Mouse (Mus musculus) limb, embryonic 15.5 days (tissue): ENCODE measurements around the gene Insr. TPM values are rescaled to one million over a fixed set of nuclear protein-coding genes. Genes with fewer than 3 reads are reported as not detected.

Experiments
- ATAC-seq: fragments of 200-750 bp; cut with Nextera tagmentation; 2 replicates; pipeline ENCODE4 v1.8.0; 2017; ENCODE audit warnings: low read depth, moderate TSS enrichment; ENCODE audit not compliant: insufficient number of reproducible peaks, low FRiP score, low TSS enrichment
- H3K27ac ChIP-seq: fragments of 300-500 bp; sonication (generic); 2 replicates; pipeline ENCODE4 v1.5.1; 2015; ENCODE audit warnings: moderate library complexity, mild to moderate bottlenecking, inconsistent platforms
- H3K27me3 ChIP-seq: fragments of 300-500 bp; sonication (generic); 2 replicates; pipeline ENCODE4 v1.6.1; 2015; ENCODE audit warnings: inconsistent platforms
- H3K36me3 ChIP-seq: fragments of 300-500 bp; sonication (generic); 2 replicates; pipeline ENCODE4 v1.6.1; 2015; ENCODE audit warnings: inconsistent platforms
- H3K4me1 ChIP-seq: fragments of 300-500 bp; sonication (generic); 2 replicates; pipeline ENCODE4 v1.6.1; 2015; ENCODE audit warnings: inconsistent platforms
- H3K4me2 ChIP-seq: fragments of 300-500 bp; sonication (generic); 2 replicates; pipeline ENCODE4 v1.6.1; 2015; ENCODE audit warnings: mild to moderate bottlenecking, inconsistent platforms
- H3K4me3 ChIP-seq: fragments of 300-500 bp; sonication (generic); 2 replicates; pipeline ENCODE4 v1.5.1; 2015; ENCODE audit warnings: mild to moderate bottlenecking, inconsistent platforms
- H3K9ac ChIP-seq: fragments of 300-500 bp; sonication (generic); 2 replicates; pipeline ENCODE4 v1.6.1; 2015; ENCODE audit warnings: inconsistent platforms
- H3K9me3 ChIP-seq: fragments of 300-500 bp; sonication (generic); 2 replicates; pipeline ENCODE4 v1.6.1; 2016; ENCODE audit warnings: inconsistent platforms
- WGBS: fragments of 180-500 bp; shearing (Covaris S2); methylation state at CpG from one replicate; pipeline ENCODE4 v1.1.7; 2015; 5-methylcytosine and 5-hydroxymethylcytosine counted together
- polyA plus RNA-seq: library from polyadenylated mRNA; unstranded; fragments of >200 nt; fragmentation: Nextera tagmentation; extraction: Ambion mirVana; gene quantifications from 2 replicates; pipeline ENCODE4 v1.2.1, GENCODE M21; 2015

The Insr gene
- polyA plus RNA-seq, 1 experiment from 2014 or later = 36.4 TPM

DNA sequence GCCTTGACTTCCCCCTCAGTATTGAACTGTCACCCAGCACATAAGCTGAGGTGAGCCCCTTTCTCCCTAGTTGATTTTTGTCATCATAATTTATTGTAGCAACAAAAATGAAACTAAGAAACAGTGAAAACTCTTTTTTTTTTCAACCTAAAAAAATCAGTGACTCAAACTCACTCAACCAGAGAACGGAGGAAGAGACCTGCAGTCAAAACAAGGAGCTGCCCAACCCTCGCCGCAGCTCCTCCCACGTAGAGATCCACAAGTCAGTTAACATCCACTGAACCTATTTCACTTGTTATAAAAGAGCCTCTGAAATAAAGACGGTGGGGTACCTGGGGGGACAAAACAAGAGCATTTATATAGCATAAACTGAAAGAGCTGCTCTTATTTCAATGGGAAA is 30.7 kb downstream of the Insr start:
- ATAC-seq = no peak
- Histone ChIP-seq H3K36me3 (peaks cover 25% of the 10 kb centered on the region), H3K4me1 (no peaks in the 10 kb centered on the region), H3K9ac (no peak overlapping the region), H3K4me2 (no peak overlapping the region), H3K4me3 (no peak overlapping the region), H3K9me3 (no peaks in the 10 kb centered on the region), H3K27me3 (no peaks in the 10 kb centered on the region), H3K27ac (no peak overlapping the region)
- 82% methylated on average over 5 of the region's 5 CpGs for WGBS

GRCm38 (mm10) chr8:3247129-3247528 is 32.3 kb downstream of the Insr start:
- WGBS = 85% methylated on average over 1 of the region's 1 CpGs
- H3K4me1 ChIP-seq = no peaks in the 10 kb centered on the region
- H3K9me3 ChIP-seq = no peaks in the 10 kb centered on the region
- no peak overlapping the region for H3K4me2 ChIP-seq
- no peak for ATAC-seq
- H3K36me3 ChIP-seq = peaks cover 18% of the 10 kb centered on the region
- H3K27ac ChIP-seq = no peak overlapping the region
- no peak overlapping the region for H3K9ac ChIP-seq
- H3K27me3 ChIP-seq = no peaks in the 10 kb centered on the region
- no peak overlapping the region for H3K4me3 ChIP-seq

- H3K27ac ChIP-seq = no peak overlapping the region
- no peak overlapping the region for H3K9ac ChIP-seq
- 95% methylated on average over 4 of the region's 4 CpGs for WGBS
- H3K4me3 ChIP-seq = no peak overlapping the region
- no peaks in the 10 kb centered on the region for H3K9me3 ChIP-seq
- no peak overlapping the region for H3K4me2 ChIP-seq
- H3K4me1 ChIP-seq = no peaks in the 10 kb centered on the region
- H3K27me3 ChIP-seq = no peaks in the 10 kb centered on the region
- ATAC-seq = no peak
- peaks cover 8% of the 10 kb centered on the region; the same call in 1 of the 2 replicates for H3K36me3 ChIP-seq
Observed at GRCm38 (mm10) chr8:3243229-3243628, 36.2 kb downstream of the Insr start.

GRCm38 (mm10) chr8:3240725-3241124 is 38.7 kb downstream of the Insr start:
- Histone ChIP-seq H3K27me3 (no peaks in the 10 kb centered on the region), H3K36me3 (peaks cover 5% of the 10 kb centered on the region; the same call in 1 of the 2 replicates), H3K4me1 (peaks cover 14% of the 10 kb centered on the region), H3K4me2 (no peak overlapping the region), H3K27ac (no peak overlapping the region), H3K4me3 (no peak overlapping the region), H3K9ac (no peak overlapping the region), H3K9me3 (no peaks in the 10 kb centered on the region)
- ATAC-seq = no peak
- WGBS = 90% methylated on average over 3 of the region's 3 CpGs

DNA sequence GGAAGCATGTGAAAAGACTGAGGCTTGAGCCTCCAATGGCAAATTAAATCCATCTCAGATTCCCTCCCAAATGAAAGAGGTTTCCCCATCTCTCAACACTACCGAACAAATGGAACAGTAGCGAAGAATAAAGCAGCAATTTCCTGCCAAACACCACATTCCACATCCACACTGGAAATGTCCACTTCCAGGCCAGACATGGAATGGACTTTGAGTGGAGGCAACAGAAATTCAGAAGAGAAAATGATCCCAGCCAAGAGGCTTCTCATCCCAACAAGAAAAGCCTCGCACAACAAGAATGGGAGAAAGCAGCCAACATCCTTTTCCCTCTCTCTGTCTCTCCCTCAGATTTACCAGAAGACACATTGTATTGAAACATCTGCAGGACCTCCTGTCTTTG is 39.8 kb downstream of the Insr start:
- H3K4me1 ChIP-seq = peaks cover 14% of the 10 kb centered on the region
- no peak overlapping the region for H3K9ac ChIP-seq
- no peaks in the 10 kb centered on the region for H3K9me3 ChIP-seq
- H3K27ac ChIP-seq = no peak overlapping the region
- no peaks in the 10 kb centered on the region for H3K36me3 ChIP-seq
- no peaks in the 10 kb centered on the region for H3K27me3 ChIP-seq
- H3K4me3 ChIP-seq = no peak overlapping the region
- 68% methylated on average over 3 of the region's 3 CpGs for WGBS
- ATAC-seq = no peak
- no peak overlapping the region for H3K4me2 ChIP-seq

GRCm38 (mm10) chr8:3238792-3239191 is 40.6 kb downstream of the Insr start:
- H3K36me3 ChIP-seq = no peaks in the 10 kb centered on the region
- no peaks in the 10 kb centered on the region for H3K9me3 ChIP-seq
- no peak overlapping the region for H3K4me2 ChIP-seq
- peaks cover 14% of the 10 kb centered on the region for H3K4me1 ChIP-seq
- ATAC-seq = no peak
- no peaks in the 10 kb centered on the region for H3K27me3 ChIP-seq
- 87% methylated on average over 3 of the region's 3 CpGs for WGBS
- no peak overlapping the region for H3K27ac ChIP-seq
- no peak overlapping the region for H3K4me3 ChIP-seq
- H3K9ac ChIP-seq = no peak overlapping the region

- Histone ChIP-seq H3K4me1 (peaks cover 14% of the 10 kb centered on the region), H3K36me3 (no peaks in the 10 kb centered on the region), H3K4me3 (no peak overlapping the region), H3K9me3 (no peaks in the 10 kb centered on the region), H3K27me3 (no peaks in the 10 kb centered on the region), H3K27ac (peak overlapping the region; percentile 22), H3K9ac (no peak overlapping the region), H3K4me2 (no peak overlapping the region)
- WGBS = 32% methylated on average over 5 of the region's 5 CpGs
- no peak for ATAC-seq
Observed at GRCm38 (mm10) chr8:3237319-3237718, 42.1 kb downstream of the Insr start.

GRCm38 (mm10) chr8:3236277-3236676 is 43.1 kb downstream of the Insr start:
- Histone ChIP-seq H3K4me1 (peaks cover 14% of the 10 kb centered on the region), H3K9me3 (no peaks in the 10 kb centered on the region), H3K4me3 (no peak overlapping the region), H3K4me2 (no peak overlapping the region), H3K27me3 (no peaks in the 10 kb centered on the region), H3K36me3 (no peaks in the 10 kb centered on the region), H3K9ac (no peak overlapping the region), H3K27ac (no peak overlapping the region)
- no peak for ATAC-seq
- WGBS = 64% methylated on average over 3 of the region's 3 CpGs

- peaks cover 14% of the 10 kb centered on the region for H3K4me1 ChIP-seq
- H3K27ac ChIP-seq = no peak overlapping the region
- ATAC-seq = no peak
- H3K27me3 ChIP-seq = no peaks in the 10 kb centered on the region
- H3K9ac ChIP-seq = no peak overlapping the region
- H3K4me2 ChIP-seq = no peak overlapping the region
- H3K36me3 ChIP-seq = no peaks in the 10 kb centered on the region
- H3K9me3 ChIP-seq = no peaks in the 10 kb centered on the region
- WGBS = 81% methylated on average over 3 of the region's 3 CpGs
- H3K4me3 ChIP-seq = no peak overlapping the region
Observed at GRCm38 (mm10) chr8:3234569-3234968, 44.8 kb downstream of the Insr start.

DNA sequence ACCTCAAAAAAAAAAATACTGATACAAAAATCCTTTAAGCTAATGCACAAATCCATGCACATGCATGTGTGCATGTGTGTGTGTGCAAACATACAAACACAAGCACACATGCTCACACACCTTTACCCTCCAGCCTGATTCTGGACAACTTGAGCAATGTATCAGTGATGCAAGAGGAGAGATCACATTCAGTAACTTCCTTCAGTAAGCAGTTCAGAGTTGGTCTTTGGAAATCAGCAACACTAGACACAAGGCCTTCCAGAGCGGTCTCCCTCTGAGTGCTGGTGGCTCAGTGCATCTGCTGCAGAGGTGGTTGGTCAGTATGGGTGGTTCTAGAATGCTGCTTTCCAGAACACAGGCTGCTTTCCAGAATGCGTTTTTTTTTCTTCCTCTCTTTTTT is 46.8 kb downstream of the Insr start:
- Histone ChIP-seq H3K4me2 (no peak overlapping the region), H3K4me3 (no peak overlapping the region), H3K27me3 (no peaks in the 10 kb centered on the region), H3K9me3 (no peaks in the 10 kb centered on the region), H3K9ac (no peak overlapping the region), H3K27ac (no peak overlapping the region), H3K36me3 (no peaks in the 10 kb centered on the region), H3K4me1 (peaks cover 10% of the 10 kb centered on the region)
- ATAC-seq = no peak
- WGBS = 86% methylated on average over 2 of the region's 2 CpGs

DNA sequence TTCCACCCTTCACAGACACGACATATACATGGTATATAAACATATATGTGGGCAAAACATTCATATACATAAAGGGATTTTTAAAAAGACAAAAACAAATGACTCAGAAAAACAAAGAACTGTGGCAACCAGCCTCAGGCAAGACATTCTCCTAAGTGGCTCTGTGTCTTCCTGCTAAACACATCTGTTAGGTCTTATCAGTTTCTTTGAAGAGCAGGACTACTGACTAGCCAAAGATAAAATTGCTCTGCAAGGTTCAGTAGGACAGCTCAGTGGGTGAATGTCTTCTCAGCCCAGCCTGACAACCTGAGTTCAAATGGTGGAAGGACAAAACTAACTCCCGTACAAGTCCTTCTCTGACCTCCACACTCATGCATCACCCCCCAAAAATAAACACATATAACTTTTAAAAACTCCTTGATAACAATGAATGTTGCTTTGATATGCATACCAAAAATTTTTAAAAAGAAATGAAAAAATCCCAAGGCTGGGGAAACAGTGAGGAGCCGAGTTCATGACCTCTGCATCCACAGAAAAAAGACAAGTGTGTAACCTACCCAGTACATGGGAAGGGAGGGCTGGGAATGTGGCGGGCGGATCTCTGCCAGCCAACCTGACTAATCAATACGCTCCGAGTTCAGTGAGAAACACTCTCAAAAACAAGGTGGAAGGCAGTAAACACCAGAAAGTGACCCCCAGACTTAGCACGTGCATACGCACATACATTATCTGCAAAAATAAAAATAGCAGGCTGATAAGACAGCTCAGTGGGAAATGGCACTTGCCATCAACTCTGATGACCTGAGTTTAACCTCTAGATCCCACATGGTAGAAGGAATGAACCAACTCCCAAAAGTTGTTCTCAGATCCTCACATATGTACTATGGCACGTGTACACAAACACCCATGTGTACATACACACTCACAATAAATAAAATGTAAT is 49.0 kb downstream of the Insr start:
- H3K27me3 ChIP-seq = no peaks in the 10 kb centered on the region
- no peaks in the 10 kb centered on the region for H3K36me3 ChIP-seq
- no peak overlapping the region for H3K4me2 ChIP-seq
- no peaks in the 10 kb centered on the region for H3K4me1 ChIP-seq
- 82% methylated on average over 10 of the region's 10 CpGs for WGBS
- no peak overlapping the region for H3K4me3 ChIP-seq
- no peaks in the 10 kb centered on the region for H3K9me3 ChIP-seq
- no peak for ATAC-seq
- no peak overlapping the region for H3K27ac ChIP-seq
- H3K9ac ChIP-seq = no peak overlapping the region

DNA sequence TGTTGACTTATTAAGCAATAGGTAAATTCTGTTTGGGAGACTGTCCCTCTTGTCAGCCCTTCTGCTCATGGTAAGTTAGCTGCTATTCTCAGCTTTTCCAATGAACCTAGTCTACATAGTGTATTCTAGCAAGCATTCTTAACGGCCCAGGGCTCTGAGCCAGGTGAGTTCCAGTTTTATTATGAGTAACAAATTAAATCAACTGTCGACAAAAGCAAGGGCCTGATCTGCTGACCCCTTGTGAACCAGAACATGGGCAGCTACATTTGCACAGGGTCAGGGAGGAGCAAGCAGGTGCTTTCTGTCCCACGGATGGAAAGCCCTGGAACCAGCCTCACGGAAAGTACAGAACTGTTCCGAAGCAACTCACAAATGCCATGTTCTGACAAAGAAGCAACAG is 52.0 kb downstream of the Insr start:
- H3K4me2 ChIP-seq = no peak overlapping the region
- H3K27me3 ChIP-seq = no peaks in the 10 kb centered on the region
- H3K27ac ChIP-seq = no peak overlapping the region
- no peaks in the 10 kb centered on the region for H3K36me3 ChIP-seq
- WGBS = 72% methylated on average over 5 of the region's 5 CpGs
- H3K4me3 ChIP-seq = no peak overlapping the region
- ATAC-seq = no peak
- no peaks in the 10 kb centered on the region for H3K4me1 ChIP-seq
- no peaks in the 10 kb centered on the region for H3K9me3 ChIP-seq
- H3K9ac ChIP-seq = no peak overlapping the region
